Mouse (Mus musculus) liver, embryonic 13.5 days (tissue): ENCODE data around the gene Ppwd1. TPM values are rescaled to one million over a fixed set of nuclear protein-coding genes. Genes with fewer than 3 reads are reported as not detected.
"Not testable (repeated sequence)": the region's sequence is repeated elsewhere in the genome, so short reads cannot be mapped to it uniquely, and the experiment has no call there.

Experiments used
- ATAC-seq: fragments of 200-750 bp; cut with Nextera tagmentation; 2 replicates; pipeline ENCODE4 v1.8.0; 2017; ENCODE audit warnings: low read depth, mild to moderate bottlenecking, moderate number of reproducible peaks, moderate library complexity
- DNase-seq: peaks from one replicate; pipeline ENCODE4 v3.0.0; 2022
- H3K27ac ChIP-seq: fragments of 300-500 bp; sonication (generic); 2 replicates; pipeline ENCODE4 v1.5.1; 2015; ENCODE audit warnings: moderate library complexity, mild to moderate bottlenecking, inconsistent platforms
- H3K27me3 ChIP-seq: fragments of 300-500 bp; sonication (generic); 2 replicates; pipeline ENCODE4 v1.6.1; 2015; ENCODE audit warnings: mild to moderate bottlenecking, inconsistent platforms
- H3K36me3 ChIP-seq: fragments of 300-500 bp; sonication (generic); 2 replicates; pipeline ENCODE4 v1.6.1; 2015; ENCODE audit warnings: mild to moderate bottlenecking, inconsistent platforms
- H3K4me1 ChIP-seq: fragments of 300-500 bp; sonication (generic); replicated peaks from 2 replicates; pipeline ENCODE4 v1.6.1; 2015; ENCODE audit warnings: inconsistent platforms
- H3K4me2 ChIP-seq: fragments of 300-500 bp; sonication (generic); 2 replicates; pipeline ENCODE4 v1.6.1; 2015; ENCODE audit warnings: inconsistent platforms, mild to moderate bottlenecking, moderate library complexity
- H3K4me3 ChIP-seq: fragments of 300-500 bp; sonication (generic); replicated peaks from 2 replicates; pipeline ENCODE4 v1.5.1; 2015; ENCODE audit warnings: mild to moderate bottlenecking, inconsistent platforms
- H3K9ac ChIP-seq: fragments of 300-500 bp; sonication (generic); 2 replicates; pipeline ENCODE4 v1.6.1; 2015; ENCODE audit warnings: mild to moderate bottlenecking, inconsistent platforms
- H3K9me3 ChIP-seq: fragments of 300-500 bp; sonication (generic); replicated peaks from 2 replicates; pipeline ENCODE4 v1.6.1; 2016; ENCODE audit warnings: inconsistent platforms
- WGBS: fragments of 180-500 bp; shearing (Covaris S2); methylation state at CpG from one replicate; pipeline ENCODE4 v1.1.7; 2015; ENCODE audit not compliant: insufficient replicate concordance; 5-methylcytosine and 5-hydroxymethylcytosine counted together
- polyA plus RNA-seq: library from polyadenylated mRNA; unstranded; fragments of >200 nt; fragmentation: Nextera tagmentation; extraction: Ambion mirVana; gene quantifications from 2 replicates; pipeline ENCODE4 v1.2.1, GENCODE M21; 2015

Ppwd1 gene
- 10.7 and 12.4 TPM in 2 replicates for polyA plus RNA-seq

DNA sequence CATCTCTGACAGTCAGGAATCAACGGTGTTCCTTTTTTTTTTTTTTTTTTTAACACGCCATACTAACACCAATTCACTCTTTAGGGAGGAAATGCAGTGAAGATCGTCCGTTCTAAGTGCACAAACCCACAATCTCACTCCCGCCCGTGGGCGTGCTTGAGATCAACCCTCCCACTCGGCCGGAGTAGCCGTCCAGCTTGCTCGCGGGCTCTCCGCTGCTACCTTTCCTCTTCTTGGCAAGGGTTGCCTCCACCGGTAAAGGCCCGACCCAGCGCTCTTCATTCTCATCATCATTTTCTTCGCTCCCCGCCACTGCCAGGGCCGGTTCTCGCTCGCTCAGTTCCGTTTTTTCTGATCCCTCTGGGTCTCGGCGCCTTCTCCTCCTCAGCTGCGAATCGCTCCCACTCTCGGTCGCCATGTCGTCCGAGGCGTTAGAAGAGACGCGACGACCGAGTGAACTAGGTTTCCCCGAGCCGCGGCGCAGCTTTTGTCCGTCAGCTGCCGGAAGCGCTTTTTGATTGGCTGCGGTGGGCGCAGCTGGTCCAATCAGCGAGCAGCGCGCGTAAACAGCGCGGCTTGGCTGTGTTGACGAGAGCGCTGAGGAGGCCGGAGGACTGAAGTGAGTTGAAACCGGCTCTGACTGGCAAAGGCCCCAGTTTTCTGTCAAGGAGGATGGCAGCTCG lies at the start of gene Ppwd1, which contains the start of gene Cenpk:
Gene Ppwd1, minus strand, starts transcription at position 460 of the 683 bp plus-strand sequence.
Gene Cenpk, plus strand, starts transcription at position 228 of the 683 bp plus-strand sequence.
- ATAC-seq (peak; percentile 98), DNase-seq (peak; percentile 94)
- Histone ChIP-seq H3K27ac (peak within 1 kb of the TSS; percentile 97), H3K9ac (peak within 1 kb of the TSS; percentile 89), H3K9me3 (no peaks in the 10 kb centered on the region), H3K4me3 (peak within 1 kb of the TSS; percentile 79), H3K36me3 (peaks cover 14% of the 10 kb centered on the region), H3K4me2 (peak within 1 kb of the TSS; percentile 82), H3K4me1 (peaks cover 23% of the 10 kb centered on the region), H3K27me3 (no peaks in the 10 kb centered on the region)
- under 1% methylated on average over 55 of the region's 55 CpGs for WGBS

GRCm38 (mm10) chr13:104258997-104259396 lies 30.4 kb upstream of the Ppwd1 start:
- ATAC-seq (no peak), DNase-seq (no peak)
- Histone ChIP-seq H3K4me2 (no peak overlapping the region), H3K27me3 (no peaks in the 10 kb centered on the region), H3K27ac (no peak overlapping the region), H3K4me3 (no peak overlapping the region), H3K9me3 (no peaks in the 10 kb centered on the region), H3K4me1 (no peaks in the 10 kb centered on the region), H3K9ac (no peak overlapping the region), H3K36me3 (no peaks in the 10 kb centered on the region)
- 71% methylated on average over 3 of the region's 3 CpGs for WGBS

GRCm38 (mm10) chr13:104229181-104229580 lies 538 bp upstream of the Ppwd1 start:
- H3K36me3 ChIP-seq = peaks cover 14% of the 10 kb centered on the region
- WGBS = 7% methylated on average over 15 of the region's 15 CpGs
- peak overlapping the region; percentile 79 for H3K4me3 ChIP-seq
- peak overlapping the region; percentile 97 for H3K27ac ChIP-seq
- DNase-seq = no peak
- no peaks in the 10 kb centered on the region for H3K9me3 ChIP-seq
- H3K4me1 ChIP-seq = peaks cover 23% of the 10 kb centered on the region
- H3K9ac ChIP-seq = peak overlapping the region; percentile 89
- H3K4me2 ChIP-seq = peak overlapping the region; percentile 76
- peak; percentile 41 for ATAC-seq
- H3K27me3 ChIP-seq = no peaks in the 10 kb centered on the region

GRCm38 (mm10) chr13:104227478-104227877 lies 1.2 kb downstream of the Ppwd1 start:
- Histone ChIP-seq H3K4me1 (peaks cover 23% of the 10 kb centered on the region), H3K36me3 (peaks cover 12% of the 10 kb centered on the region), H3K27me3 (no peaks in the 10 kb centered on the region), H3K27ac (peak overlapping the region; percentile 97; the same call in 1 of the 2 replicates), H3K4me2 (peak overlapping the region; percentile 82), H3K9ac (peak overlapping the region; percentile 89), H3K9me3 (no peaks in the 10 kb centered on the region), H3K4me3 (peak overlapping the region; percentile 79)
- 20% methylated on average over 3 of the region's 3 CpGs for WGBS
- ATAC-seq = no peak
- DNase-seq = no peak

- Histone ChIP-seq H3K9ac (no peak overlapping the region), H3K27ac (no peak overlapping the region), H3K4me3 (no peak overlapping the region), H3K36me3 (peaks cover 41% of the 10 kb centered on the region), H3K4me1 (no peaks in the 10 kb centered on the region), H3K9me3 (no peaks in the 10 kb centered on the region), H3K4me2 (no peak overlapping the region), H3K27me3 (no peaks in the 10 kb centered on the region)
- DNase-seq = no peak
- 57% methylated on average over 1 of the region's 1 CpGs for WGBS
- no peak for ATAC-seq
These were observed 24.3 kb downstream of the Ppwd1 start for GRCm38 (mm10) chr13:104204313-104204712.

DNA sequence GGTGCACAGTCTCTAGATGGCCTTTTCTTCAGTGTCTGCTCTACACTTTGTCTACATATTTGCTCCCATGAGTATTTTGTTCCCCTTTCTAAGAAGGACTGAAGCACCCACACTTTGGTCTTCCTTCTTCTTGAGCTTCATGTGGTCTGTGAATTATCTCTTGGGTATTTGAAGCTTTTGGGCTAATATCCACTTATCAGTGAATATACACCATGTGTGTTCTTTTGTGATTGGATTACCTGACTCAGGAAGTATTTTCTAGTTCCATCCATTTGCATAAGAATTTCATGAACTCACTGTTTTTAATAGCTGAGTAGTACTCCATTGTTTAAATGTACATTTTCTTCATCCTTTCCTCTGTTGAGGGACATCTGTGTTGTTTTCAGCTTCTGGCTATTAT lies 32.8 kb downstream of the Ppwd1 start:
- not testable (repeated sequence) for H3K4me3 ChIP-seq
- peaks cover 31% of the 10 kb centered on the region for H3K36me3 ChIP-seq

GRCm38 (mm10) chr13:104187357-104187756 lies 41.3 kb downstream of the Ppwd1 start:
- Histone ChIP-seq H3K4me3 (no peak overlapping the region), H3K36me3 (peaks cover 52% of the 10 kb centered on the region), H3K27me3 (no peaks in the 10 kb centered on the region), H3K4me2 (no peak overlapping the region), H3K27ac (no peak overlapping the region), H3K4me1 (no peaks in the 10 kb centered on the region), H3K9ac (no peak overlapping the region), H3K9me3 (no peaks in the 10 kb centered on the region)
- ATAC-seq = no peak
- no peak for DNase-seq
- 78% methylated on average over 4 of the region's 4 CpGs for WGBS

More for the DNA sequence above, 32.8 kb downstream of the Ppwd1 start:
- not testable (repeated sequence) for H3K4me1 ChIP-seq, DNase-seq, H3K9ac ChIP-seq, H3K4me2 ChIP-seq, H3K9me3 ChIP-seq, H3K27me3 ChIP-seq, ATAC-seq, H3K27ac ChIP-seq

GRCm38 (mm10) chr13:104179176-104179888 lies 49.3 kb downstream of the Ppwd1 start:
- peaks cover 21% of the 10 kb centered on the region for H3K36me3 ChIP-seq
- WGBS = 6% methylated on average over 13 of the region's 13 CpGs
- peak overlapping the region; percentile 86 for H3K4me3 ChIP-seq
- H3K4me1 ChIP-seq = peaks cover 24% of the 10 kb centered on the region
- no peaks in the 10 kb centered on the region for H3K27me3 ChIP-seq
- ATAC-seq (no peak), DNase-seq (peak; percentile 23)
- no peaks in the 10 kb centered on the region for H3K9me3 ChIP-seq
- peak overlapping the region; percentile 73 for H3K4me2 ChIP-seq
- peak overlapping the region; percentile 92 for H3K27ac ChIP-seq
- H3K9ac ChIP-seq = peak overlapping the region; percentile 90

- Histone ChIP-seq H3K27ac (peak within 1 kb of the TSS; percentile 92), H3K4me1 (peaks cover 26% of the 10 kb centered on the region), H3K4me3 (peak within 1 kb of the TSS; percentile 86), H3K9me3 (no peaks in the 10 kb centered on the region), H3K36me3 (peaks cover 20% of the 10 kb centered on the region), H3K27me3 (no peaks in the 10 kb centered on the region), H3K9ac (peak within 1 kb of the TSS; percentile 90), H3K4me2 (peak within 1 kb of the TSS; percentile 74)
- WGBS = under 1% methylated on average over 38 of the region's 38 CpGs
- DNase-seq (peak; percentile 94), ATAC-seq (peak; percentile 98)
These were observed 50.0 kb downstream of the Ppwd1 start, which contains the start of gene Trim23 for GRCm38 (mm10) chr13:104178650-104179121. TSS of gene Trim23 (plus strand) at chr13:104178797.

- peaks cover 29% of the 10 kb centered on the region for H3K4me1 ChIP-seq
- ATAC-seq (peak; percentile 85), DNase-seq (no peak)
- H3K9me3 ChIP-seq = no peaks in the 10 kb centered on the region
- WGBS = under 1% methylated on average over 32 of the region's 32 CpGs
- peak within 1 kb of the TSS; percentile 86 for H3K4me3 ChIP-seq
- H3K4me2 ChIP-seq = peak within 1 kb of the TSS; percentile 83
- peak within 1 kb of the TSS; percentile 92 for H3K27ac ChIP-seq
- H3K9ac ChIP-seq = peak within 1 kb of the TSS; percentile 90
- H3K27me3 ChIP-seq = no peaks in the 10 kb centered on the region
- H3K36me3 ChIP-seq = peaks cover 15% of the 10 kb centered on the region
These were observed 50.6 kb downstream of the Ppwd1 start, which contains the start of gene Trappc13 for GRCm38 (mm10) chr13:104177796-104178649. TSS of gene Trappc13 (minus strand) at chr13:104178469.
